Mouse (Mus musculus): ENCODE measurements at regions not wholly inside any gene's neighbourhood (a gene's known extent, or its start where the extent isn't known, plus 50 kb on each side); places are given as distances from the start of the nearest gene placed in this dataset.

GRCm38 (mm10) chr4:70742002-70742401 lies 207.2 kb upstream of the Megf9 start:
- no peaks in the 10 kb centered on the region for H3K27me3 ChIP-seq (replicated peaks; ENCODE audit: control insufficient read depth, insufficient read depth, low read length)
- H3K4me3 ChIP-seq (ENCODE audit: low read length), result no peak overlapping the region
- ATAC-seq, result no peak
- H3K27ac ChIP-seq (ENCODE audit: low read depth, low read length), result no peak overlapping the region
- H3K9ac ChIP-seq (ENCODE audit: low read depth, low read length), result no peak overlapping the region
- H3K4me1 ChIP-seq (ENCODE audit: control insufficient read depth, insufficient read depth, low read depth, low read length), result no peaks in the 10 kb centered on the region
- no peaks in the 10 kb centered on the region for H3K9me3 ChIP-seq (ENCODE audit: control insufficient read depth, low read length)
- WGBS, result 58% methylated on average over 1 of the region's 1 CpGs
- H3K4me2 ChIP-seq (ENCODE audit: low read length), result no peak overlapping the region
- H3K36me3 ChIP-seq (ENCODE audit: control insufficient read depth, insufficient read depth, low read length), result no peaks in the 10 kb centered on the region

- Histone ChIP-seq H3K4me1 (ENCODE audit: control insufficient read depth, insufficient read depth, low read depth, low read length) (no peaks in the 10 kb centered on the region), H3K4me3 (ENCODE audit: low read length) (no peak overlapping the region), H3K36me3 (ENCODE audit: control insufficient read depth, insufficient read depth, low read length) (no peaks in the 10 kb centered on the region), H3K9ac (ENCODE audit: low read depth, low read length) (no peak overlapping the region), H3K9me3 (ENCODE audit: control insufficient read depth, low read length) (no peaks in the 10 kb centered on the region), H3K4me2 (ENCODE audit: low read length) (no peak overlapping the region), H3K27ac (ENCODE audit: low read depth, low read length) (no peak overlapping the region), H3K27me3 (replicated peaks; ENCODE audit: control insufficient read depth, insufficient read depth, low read length) (no peaks in the 10 kb centered on the region)
- ATAC-seq, result no peak
- 5% methylated on average over 4 of the region's 4 CpGs for WGBS
Observed at GRCm38 (mm10) chr4:70741121-70741520, 206.3 kb upstream of the Megf9 start.

- 62% methylated on average over 2 of the region's 2 CpGs for WGBS
Observed at GRCm38 (mm10) chr4:70709126-70709689, 174.4 kb upstream of the Megf9 start.

GRCm38 (mm10) chr4:70705128-70705752 lies 170.4 kb upstream of the Megf9 start:
- Histone ChIP-seq H3K36me3 (ENCODE audit: control insufficient read depth, insufficient read depth, low read length) (no peaks in the 10 kb centered on the region), H3K4me3 (ENCODE audit: low read length) (no peak overlapping the region), H3K27me3 (replicated peaks; ENCODE audit: control insufficient read depth, insufficient read depth, low read length) (no peaks in the 10 kb centered on the region), H3K4me2 (ENCODE audit: low read length) (no peak overlapping the region), H3K9ac (ENCODE audit: low read depth, low read length) (no peak overlapping the region), H3K27ac (ENCODE audit: low read depth, low read length) (no peak overlapping the region), H3K4me1 (ENCODE audit: control insufficient read depth, insufficient read depth, low read depth, low read length) (no peaks in the 10 kb centered on the region), H3K9me3 (ENCODE audit: control insufficient read depth, low read length) (no peaks in the 10 kb centered on the region)
- WGBS, result 78% methylated on average over 3 of the region's 3 CpGs
- ATAC-seq, result no peak

More at GRCm38 (mm10) chr4:70709126-70709689, 174.4 kb upstream of the Megf9 start:
- Histone ChIP-seq H3K4me2 (ENCODE audit: low read length) (no peak overlapping the region), H3K27me3 (replicated peaks; ENCODE audit: control insufficient read depth, insufficient read depth, low read length) (no peaks in the 10 kb centered on the region), H3K9ac (ENCODE audit: low read depth, low read length) (no peak overlapping the region), H3K36me3 (ENCODE audit: control insufficient read depth, insufficient read depth, low read length) (no peaks in the 10 kb centered on the region), H3K4me1 (ENCODE audit: control insufficient read depth, insufficient read depth, low read depth, low read length) (no peaks in the 10 kb centered on the region), H3K27ac (ENCODE audit: low read depth, low read length) (no peak overlapping the region), H3K9me3 (ENCODE audit: control insufficient read depth, low read length) (no peaks in the 10 kb centered on the region), H3K4me3 (ENCODE audit: low read length) (no peak overlapping the region)
- ATAC-seq, result no peak

- no peak overlapping the region for H3K4me2 ChIP-seq (ENCODE audit: low read length)
- no peaks in the 10 kb centered on the region for H3K27me3 ChIP-seq (replicated peaks; ENCODE audit: control insufficient read depth, insufficient read depth, low read length)
- no peaks in the 10 kb centered on the region for H3K36me3 ChIP-seq (ENCODE audit: control insufficient read depth, insufficient read depth, low read length)
- H3K9ac ChIP-seq (ENCODE audit: low read depth, low read length), result no peak overlapping the region
- H3K9me3 ChIP-seq (ENCODE audit: control insufficient read depth, low read length), result no peaks in the 10 kb centered on the region
- H3K27ac ChIP-seq (ENCODE audit: low read depth, low read length), result no peak overlapping the region
- H3K4me1 ChIP-seq (ENCODE audit: control insufficient read depth, insufficient read depth, low read depth, low read length), result no peaks in the 10 kb centered on the region
- no peak overlapping the region for H3K4me3 ChIP-seq (ENCODE audit: low read length)
- no peak for ATAC-seq
- WGBS, result 87% methylated on average over 1 of the region's 1 CpGs
Observed at GRCm38 (mm10) chr4:70700894-70701293, 166.1 kb upstream of the Megf9 start.

- Histone ChIP-seq H3K27ac (ENCODE audit: low read depth, low read length) (no peak overlapping the region), H3K4me1 (ENCODE audit: control insufficient read depth, insufficient read depth, low read depth, low read length) (no peaks in the 10 kb centered on the region), H3K36me3 (ENCODE audit: control insufficient read depth, insufficient read depth, low read length) (no peaks in the 10 kb centered on the region), H3K4me2 (ENCODE audit: low read length) (no peak overlapping the region), H3K9me3 (ENCODE audit: control insufficient read depth, low read length) (no peaks in the 10 kb centered on the region), H3K9ac (ENCODE audit: low read depth, low read length) (no peak overlapping the region), H3K27me3 (replicated peaks; ENCODE audit: control insufficient read depth, insufficient read depth, low read length) (no peaks in the 10 kb centered on the region), H3K4me3 (ENCODE audit: low read length) (no peak overlapping the region)
- 97% methylated on average over 1 of the region's 1 CpGs for WGBS
- no peak for ATAC-seq
Observed at GRCm38 (mm10) chr4:70664181-70664580, 129.4 kb upstream of the Megf9 start.

- no peak overlapping the region for H3K27ac ChIP-seq (ENCODE audit: low read depth, low read length)
- no peaks in the 10 kb centered on the region for H3K27me3 ChIP-seq (replicated peaks; ENCODE audit: control insufficient read depth, insufficient read depth, low read length)
- no peaks in the 10 kb centered on the region for H3K4me1 ChIP-seq (ENCODE audit: control insufficient read depth, insufficient read depth, low read depth, low read length)
- no peaks in the 10 kb centered on the region for H3K9me3 ChIP-seq (ENCODE audit: control insufficient read depth, low read length)
- ATAC-seq, result no peak
- no peak overlapping the region for H3K4me3 ChIP-seq (ENCODE audit: low read length)
- H3K4me2 ChIP-seq (ENCODE audit: low read length), result no peak overlapping the region
- 46% methylated on average over 2 of the region's 2 CpGs for WGBS
- no peaks in the 10 kb centered on the region for H3K36me3 ChIP-seq (ENCODE audit: control insufficient read depth, insufficient read depth, low read length)
- no peak overlapping the region for H3K9ac ChIP-seq (ENCODE audit: low read depth, low read length)
Observed at GRCm38 (mm10) chr4:70621431-70621837, 86.6 kb upstream of the Megf9 start.

GRCm38 (mm10) chr4:70619636-70620287 lies 85.0 kb upstream of the Megf9 start:
- no peaks in the 10 kb centered on the region for H3K27me3 ChIP-seq (replicated peaks; ENCODE audit: control insufficient read depth, insufficient read depth, low read length)
- 89% methylated on average over 8 of the region's 8 CpGs for WGBS
- H3K4me1 ChIP-seq (ENCODE audit: control insufficient read depth, insufficient read depth, low read depth, low read length), result no peaks in the 10 kb centered on the region
- H3K36me3 ChIP-seq (ENCODE audit: control insufficient read depth, insufficient read depth, low read length), result no peaks in the 10 kb centered on the region
- no peak overlapping the region for H3K4me2 ChIP-seq (ENCODE audit: low read length)
- H3K27ac ChIP-seq (ENCODE audit: low read depth, low read length), result no peak overlapping the region
- no peaks in the 10 kb centered on the region for H3K9me3 ChIP-seq (ENCODE audit: control insufficient read depth, low read length)
- no peak overlapping the region for H3K4me3 ChIP-seq (ENCODE audit: low read length)
- no peak for ATAC-seq
- no peak overlapping the region for H3K9ac ChIP-seq (ENCODE audit: low read depth, low read length)

DNA sequence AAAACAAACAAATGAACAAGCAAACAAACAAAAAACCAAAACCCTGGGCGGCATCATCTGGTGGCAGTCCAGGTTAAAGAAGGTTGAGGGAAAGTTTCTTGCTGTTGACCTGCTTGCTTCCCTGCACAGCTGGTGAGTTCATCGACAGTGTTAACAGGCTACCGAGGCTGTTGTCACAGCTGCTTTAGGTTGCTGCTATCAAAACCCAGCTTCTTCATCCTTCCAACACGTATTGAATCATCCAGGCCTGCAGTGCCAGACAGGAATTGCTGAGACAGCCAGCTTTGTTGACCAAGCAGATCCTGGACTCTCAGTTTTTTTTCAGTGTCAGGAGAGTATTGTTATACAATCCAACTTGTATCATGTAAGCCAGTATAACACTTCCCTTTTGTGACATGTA lies 81.0 kb upstream of the Megf9 start:
- H3K27ac ChIP-seq (ENCODE audit: low read depth, low read length), result no peak overlapping the region
- no peak overlapping the region for H3K9ac ChIP-seq (ENCODE audit: low read depth, low read length)
- ATAC-seq, result no peak
- no peaks in the 10 kb centered on the region for H3K36me3 ChIP-seq (ENCODE audit: control insufficient read depth, insufficient read depth, low read length)
- H3K4me1 ChIP-seq (ENCODE audit: control insufficient read depth, insufficient read depth, low read depth, low read length), result no peaks in the 10 kb centered on the region
- H3K4me3 ChIP-seq (ENCODE audit: low read length), result no peak overlapping the region
- WGBS, result 72% methylated on average over 4 of the region's 4 CpGs
- H3K4me2 ChIP-seq (ENCODE audit: low read length), result no peak overlapping the region
- no peaks in the 10 kb centered on the region for H3K27me3 ChIP-seq (replicated peaks; ENCODE audit: control insufficient read depth, insufficient read depth, low read length)
- no peaks in the 10 kb centered on the region for H3K9me3 ChIP-seq (ENCODE audit: control insufficient read depth, low read length)

All from hindbrain, embryonic 16.5 days (tissue).